Mouse (Mus musculus) MEL (cell line): Measurements from ENCODE around the gene Fgf5. TPM values are rescaled to one million over a fixed set of nuclear protein-coding genes. Genes with fewer than 3 reads are reported as not detected.

ENCODE experiments used
- DNase-seq: peaks from one replicate; pipeline ENCODE4 v3.0.0; 2011; ENCODE audit warnings: low read depth, low spot score
- H3K27ac ChIP-seq: 2 replicates; pipeline ENCODE4 v1.5.1; 2012; ENCODE audit warnings: low read depth, mild to moderate bottlenecking, control low read depth, low read length, moderate library complexity; ENCODE audit not compliant: control insufficient read depth
- H3K27me3 ChIP-seq, 2 experiments: fragments of 150-350 bp in 1 of 2; sonication (generic) in 1 of 2; 2 replicates each; pipeline ENCODE4 v1.6.1; 2012; ENCODE audit warnings: low read length in 2 of 2, mild to moderate bottlenecking in 2 of 2, improper control_type of control experiment in 1 of 2, moderate library complexity in 1 of 2; ENCODE audit not compliant: insufficient read depth in 2 of 2, control insufficient read depth in 1 of 2
- H3K36me3 ChIP-seq, 2 experiments: 2 replicates each; pipeline ENCODE4 v1.6.1; 2012 to 2014; ENCODE audit warnings: low read length in 2 of 2, improper control_type of control experiment in 1 of 2, inconsistent platforms in 1 of 2, mild to moderate bottlenecking in 1 of 2; ENCODE audit not compliant: insufficient read depth in 2 of 2, control insufficient read depth in 1 of 2
- H3K4me1 ChIP-seq, 2 experiments: fragments of 150-350 bp in 1 of 2; sonication (generic) in 1 of 2; 2 replicates each; pipeline ENCODE4 v1.6.1; 2012; ENCODE audit warnings: low read length in 2 of 2, improper control_type of control experiment in 1 of 2, mild to moderate bottlenecking in 1 of 2; ENCODE audit not compliant: insufficient read depth in 2 of 2, control insufficient read depth in 1 of 2
- H3K4me3 ChIP-seq, 2 experiments: fragments of 150-350 bp in 1 of 2; sonication (generic) in 1 of 2; 2 replicates each; pipeline ENCODE4 v1.5.1; 2012; ENCODE audit warnings: low read depth in 2 of 2, low read length in 2 of 2, mild to moderate bottlenecking in 2 of 2, moderate library complexity in 2 of 2, control low read depth in 1 of 2, improper control_type of control experiment in 1 of 2; ENCODE audit not compliant: control insufficient read depth in 1 of 2, insufficient read depth in 1 of 2
- H3K79me2 ChIP-seq: 2 replicates; pipeline ENCODE4 v1.6.1; 2012; ENCODE audit warnings: mild to moderate bottlenecking, low read length, moderate library complexity; ENCODE audit not compliant: control insufficient read depth, poor library complexity, insufficient read depth
- H3K9ac ChIP-seq: 2 replicates; pipeline ENCODE4 v1.6.1; 2012; ENCODE audit warnings: low read depth, mild to moderate bottlenecking, control low read depth, low read length, moderate library complexity; ENCODE audit not compliant: control insufficient read depth, poor library complexity, severe bottlenecking
- H3K9me3 ChIP-seq: fragments of 150-350 bp; sonication (generic); replicated peaks from 2 replicates; pipeline ENCODE4 v1.6.1; 2012; ENCODE audit warnings: mild to moderate bottlenecking, low read length, improper control_type of control experiment, moderate library complexity; ENCODE audit not compliant: insufficient read depth
- BHLHE40 ChIP-seq: IDR thresholded peaks from 2 replicates; pipeline ENCODE4 v1.6.1; 2012; ENCODE audit warnings: low read depth, mild to moderate bottlenecking, inconsistent platforms, low read length, improper control_type of control experiment, borderline replicate concordance
- CHD1 ChIP-seq: IDR thresholded peaks from 2 replicates; pipeline ENCODE4 v1.6.1; 2012; ENCODE audit warnings: low read depth, mild to moderate bottlenecking, inconsistent platforms, low read length, improper control_type of control experiment
- CHD2 ChIP-seq: IDR thresholded peaks from 2 replicates; pipeline ENCODE4 v1.6.1; 2011; ENCODE audit warnings: low read length, improper control_type of control experiment
- ETS1 ChIP-seq: IDR thresholded peaks from 2 replicates; pipeline ENCODE4 v1.6.1; 2012; ENCODE audit warnings: low read depth, mild to moderate bottlenecking, inconsistent platforms, low read length, improper control_type of control experiment, moderate library complexity
- KAT2A ChIP-seq: conservative IDR thresholded peaks from 2 replicates; pipeline ENCODE4 v1.6.1; 2012; ENCODE audit warnings: low read depth, low read length, improper control_type of control experiment, inconsistent platforms
- MAFK ChIP-seq: IDR thresholded peaks from 2 replicates; pipeline ENCODE4 v1.6.1; 2011; ENCODE audit warnings: low read depth, mild to moderate bottlenecking, low read length, improper control_type of control experiment, borderline replicate concordance
- MAZ ChIP-seq: IDR thresholded peaks from 2 replicates; pipeline ENCODE4 v1.6.1; 2012; ENCODE audit warnings: low read depth, mild to moderate bottlenecking, inconsistent platforms, low read length, improper control_type of control experiment
- MEF2A ChIP-seq: IDR thresholded peaks from 2 replicates; pipeline ENCODE4 v1.6.1; 2014; ENCODE audit warnings: low read depth, mild to moderate bottlenecking, inconsistent platforms, low read length, improper control_type of control experiment; ENCODE audit not compliant: poor library complexity, insufficient replicate concordance, severe bottlenecking; ENCODE audit errors: extremely low read depth
- MYB ChIP-seq: IDR thresholded peaks from 2 replicates; pipeline ENCODE4 v1.6.1; 2011; ENCODE audit warnings: mild to moderate bottlenecking, low read depth, low read length, improper control_type of control experiment
- MYC ChIP-seq: IDR thresholded peaks from 2 replicates; pipeline ENCODE4 v1.6.1; 2011; ENCODE audit warnings: low read depth, mild to moderate bottlenecking, low read length, improper control_type of control experiment, moderate library complexity
- NRF1 ChIP-seq: IDR thresholded peaks from 2 replicates; pipeline ENCODE4 v1.6.1; 2014; ENCODE audit warnings: low read depth, mild to moderate bottlenecking, inconsistent platforms, low read length, improper control_type of control experiment, moderate library complexity; ENCODE audit not compliant: poor library complexity, insufficient read depth, severe bottlenecking
- POLR2A ChIP-seq, 2 experiments: IDR thresholded peaks; 2 replicates each; pipeline ENCODE4 v1.6.1; 2011 to 2012; ENCODE audit warnings: low read length in 2 of 2, mild to moderate bottlenecking in 2 of 2, control low read depth in 1 of 2, improper control_type of control experiment in 1 of 2, low read depth in 1 of 2, moderate library complexity in 1 of 2; ENCODE audit not compliant: control insufficient read depth in 1 of 2, insufficient read depth in 1 of 2, poor library complexity in 1 of 2
- POLR2AphosphoS2 ChIP-seq: IDR thresholded peaks from 2 replicates; pipeline ENCODE4 v1.6.1; 2011; ENCODE audit warnings: low read length, improper control_type of control experiment
- POLR2AphosphoS5 ChIP-seq: IDR thresholded peaks from 2 replicates; pipeline ENCODE4 v1.6.1; 2012; ENCODE audit warnings: low read depth, borderline replicate concordance, mild to moderate bottlenecking, inconsistent platforms, low read length, moderate library complexity, mixed read lengths
- RAD21 ChIP-seq: IDR thresholded peaks from 2 replicates; pipeline ENCODE4 v1.6.1; 2011; ENCODE audit warnings: mild to moderate bottlenecking, low read depth, low read length, improper control_type of control experiment
- RCOR1 ChIP-seq: IDR thresholded peaks from 2 replicates; pipeline ENCODE4 v1.6.1; 2012; ENCODE audit warnings: low read depth, mild to moderate bottlenecking, inconsistent platforms, low read length, improper control_type of control experiment
- SMC3 ChIP-seq: IDR thresholded peaks from 2 replicates; pipeline ENCODE4 v1.6.1; 2011; ENCODE audit warnings: low read depth, low read length, improper control_type of control experiment
- TBP ChIP-seq: IDR thresholded peaks from 2 replicates; pipeline ENCODE4 v1.8.0; 2011; ENCODE audit warnings: low read depth, low read length, improper control_type of control experiment
- USF1 ChIP-seq: IDR thresholded peaks from 2 replicates; pipeline ENCODE4 v1.6.1; 2014; ENCODE audit warnings: low read depth, mild to moderate bottlenecking, inconsistent platforms, low read length, improper control_type of control experiment, moderate library complexity
- polyA plus RNA-seq, 2 experiments: library from polyadenylated mRNA; stranded (reverse) in 1 of 2; unstranded in 1 of 2; fragments of >175 nt in 1 of 2; fragments of >200 nt in 1 of 2; gene quantifications; 2 replicates each; pipeline versions ENCODE4 v1.2.1 to v1.2.4; 2012; ENCODE audit warnings: low replicate concordance in 2 of 2, low read depth in 1 of 2; ENCODE audit not compliant: insufficient read length in 2 of 2, insufficient read depth in 1 of 2, missing spikeins in 1 of 2
- total RNA-seq: library from RNA; depleted of rRNA; stranded (reverse); fragments of 300-350 nt; gene quantifications from 2 replicates; pipeline ENCODE4 v1.2.3, GENCODE M21; 2012

The Fgf5 gene
- total and polyA plus RNA-seq, 3 experiments: not detected

GRCm38 (mm10) chr5:98221956-98222355 is 32.0 kb upstream of the Fgf5 start:
- DNase-seq: no peak
- Histone ChIP-seq H3K79me2 (no peaks in the 10 kb centered on the region), H3K9ac (no peak overlapping the region), H3K4me1 (no peaks in the 10 kb centered on the region), H3K27me3 (no peaks in the 10 kb centered on the region), H3K27ac (no peak overlapping the region), H3K9me3 (no peaks in the 10 kb centered on the region), H3K36me3 (no peaks in the 10 kb centered on the region), H3K4me3 (no peak overlapping the region)
- no peak for TF ChIP-seq MAZ
- TF ChIP-seq CHD2: no peak
- TF ChIP-seq SMC3: no peak
- no peak for TF ChIP-seq MYB
- TF ChIP-seq ETS1: no peak
- no peak for TF ChIP-seq MAFK
- TF ChIP-seq POLR2AphosphoS2: no peak
- TF ChIP-seq RCOR1: no peak
- TF ChIP-seq MEF2A: no peak
- TF ChIP-seq TBP: no peak
- TF ChIP-seq USF1: no peak
- TF ChIP-seq RAD21: no peak
- TF ChIP-seq MYC: no peak
- no peak for TF ChIP-seq CHD1
- TF ChIP-seq BHLHE40: no peak
- no peak for TF ChIP-seq NRF1

DNA sequence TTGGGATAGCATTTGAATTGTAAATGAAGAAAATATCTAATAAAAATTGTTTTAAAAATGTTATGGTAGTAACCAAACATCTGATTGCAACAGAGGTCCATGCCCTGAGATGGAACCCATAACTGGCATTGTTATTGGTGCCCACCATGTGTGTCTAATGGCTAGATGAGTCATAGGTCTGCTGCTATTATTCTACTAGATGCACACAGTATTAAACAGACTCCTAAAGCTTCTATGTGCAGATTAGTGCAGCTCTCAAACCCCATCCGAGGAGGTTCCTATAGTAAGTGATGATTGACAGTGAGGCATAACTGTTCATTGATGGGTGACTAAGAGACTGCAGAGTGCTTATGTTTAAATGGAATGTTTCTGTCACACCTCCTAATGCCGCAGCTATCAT is 27.3 kb upstream of the Fgf5 start:
- no peaks in the 10 kb centered on the region for H3K9me3 ChIP-seq
- no peak for DNase-seq
- no peak overlapping the region for H3K4me3 ChIP-seq
- no peaks in the 10 kb centered on the region for H3K4me1 ChIP-seq
- TF ChIP-seq MYC: no peak
- H3K9ac ChIP-seq: no peak overlapping the region
- no peak overlapping the region for H3K27ac ChIP-seq
- no peaks in the 10 kb centered on the region for H3K27me3 ChIP-seq
- no peaks in the 10 kb centered on the region for H3K36me3 ChIP-seq
- H3K79me2 ChIP-seq: no peaks in the 10 kb centered on the region

DNA sequence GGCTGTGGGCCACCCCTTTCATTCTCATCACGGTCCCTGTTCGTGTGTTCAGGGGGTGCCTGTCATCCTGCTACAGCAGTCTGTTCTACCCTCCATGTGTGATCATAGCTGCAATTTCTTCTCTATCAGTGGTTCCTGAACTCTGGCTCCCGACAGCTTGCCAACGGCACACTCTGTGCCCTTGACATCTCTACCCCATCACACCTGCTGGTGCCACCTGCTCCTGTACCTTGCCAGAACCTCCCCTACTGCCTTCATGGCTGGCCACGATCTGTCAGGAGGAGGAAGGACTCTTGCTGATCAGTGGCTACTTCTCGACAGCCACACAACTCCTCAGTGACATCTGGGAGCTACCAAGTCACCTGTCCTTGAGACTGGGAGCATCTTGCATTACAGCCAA is 24.5 kb upstream of the Fgf5 start:
- TF ChIP-seq KAT2A: no peak
- TF ChIP-seq POLR2A (IDR thresholded peaks at IDR 0.05; ENCODE audit: control insufficient read depth in 1 of 2, insufficient read depth in 1 of 2, low read depth in 1 of 2, low read length in 2 of 2, poor library complexity in 1 of 2): no peak
- no peak for TF ChIP-seq POLR2AphosphoS5
- no peaks in the 10 kb centered on the region for H3K9me3 ChIP-seq
- H3K4me1 ChIP-seq: no peaks in the 10 kb centered on the region
- H3K9ac ChIP-seq: no peak overlapping the region
- H3K27me3 ChIP-seq: no peaks in the 10 kb centered on the region
- H3K36me3 ChIP-seq: no peaks in the 10 kb centered on the region
- no peak overlapping the region for H3K27ac ChIP-seq
- H3K4me3 ChIP-seq: no peak overlapping the region
- H3K79me2 ChIP-seq: no peaks in the 10 kb centered on the region
- DNase-seq: no peak
